Mouse (Mus musculus) T-helper 1 cell (primary cell): ENCODE data around the gene Ofd1.

Experiments used
- in situ Hi-C: fragments of 300-600 bp; cut with MboI, MseI; formaldehyde crosslinking; loops from one replicate; pipeline ENCODE4 v1.15.1; 2025; ENCODE audit warnings: high pct_unique_total_duplicates

Gene Ofd1

DNA sequence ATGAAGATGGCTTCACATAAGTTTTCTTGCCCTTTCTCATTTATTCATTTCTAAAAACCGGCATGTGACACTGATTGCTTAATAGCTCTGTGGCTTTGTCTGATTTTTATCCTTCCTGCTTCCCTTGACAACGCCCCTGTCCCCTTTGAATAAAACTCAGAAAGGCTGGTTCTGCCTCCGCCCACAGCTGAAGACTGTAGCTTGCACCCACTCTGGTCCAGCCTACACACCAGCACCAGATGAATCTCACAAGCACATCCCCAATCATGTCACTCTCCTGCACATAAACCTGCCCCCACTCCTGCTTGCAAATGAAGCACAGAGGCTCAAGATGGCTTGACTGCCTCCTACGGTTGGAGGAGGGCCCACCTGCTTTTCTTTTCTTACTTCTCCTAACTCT, 80.0 kb downstream of the Ofd1 start:
- in situ Hi-C loops, result loop anchor here (10.0 kb wide), 1 partner anchor 1816 kb away; no protein-coding TSS in a partner anchor

DNA sequence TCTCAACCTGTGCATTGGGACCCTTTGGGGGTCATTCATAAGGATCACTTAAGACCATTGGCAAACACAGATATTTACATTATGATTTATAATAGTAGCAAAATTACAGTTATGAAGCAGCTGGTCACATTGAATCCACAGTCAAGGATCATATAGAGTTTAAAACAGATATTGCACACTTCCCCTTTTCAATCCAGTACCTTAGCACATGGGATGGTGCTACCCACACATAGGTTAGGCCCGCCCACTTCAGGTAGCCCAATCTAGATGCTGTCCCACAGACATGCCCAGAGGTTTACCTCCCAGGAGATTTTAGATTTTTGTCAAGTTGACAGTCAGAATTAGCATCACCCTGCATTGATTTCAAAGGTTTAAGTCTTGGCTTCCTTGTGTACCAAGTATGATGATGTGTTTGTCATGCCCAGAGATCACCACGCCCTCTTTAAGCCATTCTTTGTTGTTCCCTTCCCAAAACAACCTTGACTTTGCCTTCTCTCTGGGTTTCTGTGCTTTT, 80.5 kb downstream of the Ofd1 start:
- in situ Hi-C loops, result loop anchor here (10.0 kb wide), 1 partner anchor 1815 kb away; no protein-coding TSS in a partner anchor

DNA sequence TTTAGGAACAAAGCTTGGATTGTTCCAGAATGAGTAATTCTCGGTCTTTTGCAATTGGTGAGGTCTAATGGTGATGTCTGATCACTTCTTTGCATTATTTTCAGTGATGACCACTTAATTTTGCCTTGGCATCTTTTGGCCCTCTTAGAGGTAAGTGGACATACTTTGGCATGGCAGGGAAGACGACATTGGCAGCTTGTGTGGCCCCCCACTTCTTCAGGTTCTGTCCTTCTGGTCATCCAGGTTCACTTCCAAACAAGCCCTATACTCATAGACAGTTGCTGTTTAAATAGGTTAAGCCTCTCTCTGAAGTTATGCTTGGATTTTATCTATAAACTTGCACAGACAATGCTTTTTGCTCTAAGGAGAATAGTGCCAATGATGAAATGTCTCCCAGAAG, 81.5 kb downstream of the Ofd1 start:
- in situ Hi-C loops, result no loop called here

DNA sequence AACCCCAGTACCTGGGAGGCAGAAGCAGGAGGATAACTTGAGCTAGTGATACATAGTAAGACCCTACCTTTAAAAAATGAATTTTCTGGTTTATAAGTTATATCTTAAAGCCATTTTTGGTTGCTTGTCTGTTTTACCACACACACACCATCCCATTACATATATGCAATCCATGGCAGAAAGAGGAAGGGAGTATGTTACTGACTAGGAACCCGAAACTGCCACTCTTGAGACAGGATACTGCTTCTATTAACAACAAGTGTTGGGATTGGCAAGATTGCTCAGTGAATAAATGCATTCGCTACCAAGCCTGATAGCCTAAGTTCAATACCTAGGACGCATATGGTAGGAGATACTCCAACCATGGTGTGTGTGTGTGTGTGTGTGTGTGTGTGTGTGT, 84.2 kb downstream of the Ofd1 start:
- in situ Hi-C loops, result no loop called here

DNA sequence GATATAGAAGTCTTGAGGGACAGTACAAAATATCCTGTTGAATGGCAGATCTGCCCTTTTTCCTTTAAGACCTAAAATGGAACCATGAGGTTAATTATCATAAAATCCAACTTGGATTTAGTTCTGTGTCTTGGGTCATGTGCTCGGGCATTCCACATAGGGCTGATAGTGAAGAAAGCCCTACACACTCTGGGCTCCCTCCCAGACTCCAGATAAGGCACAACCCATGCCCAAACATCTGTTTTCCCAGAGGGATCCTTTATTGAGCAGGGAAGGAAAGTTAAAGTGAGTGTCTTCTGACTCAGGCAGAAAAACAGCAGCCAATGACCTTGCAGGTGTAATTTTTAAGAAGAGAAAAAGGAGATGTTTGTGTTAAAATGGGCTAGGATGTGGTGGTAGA, 85.6 kb downstream of the Ofd1 start:
- in situ Hi-C loops, result no loop called here

DNA sequence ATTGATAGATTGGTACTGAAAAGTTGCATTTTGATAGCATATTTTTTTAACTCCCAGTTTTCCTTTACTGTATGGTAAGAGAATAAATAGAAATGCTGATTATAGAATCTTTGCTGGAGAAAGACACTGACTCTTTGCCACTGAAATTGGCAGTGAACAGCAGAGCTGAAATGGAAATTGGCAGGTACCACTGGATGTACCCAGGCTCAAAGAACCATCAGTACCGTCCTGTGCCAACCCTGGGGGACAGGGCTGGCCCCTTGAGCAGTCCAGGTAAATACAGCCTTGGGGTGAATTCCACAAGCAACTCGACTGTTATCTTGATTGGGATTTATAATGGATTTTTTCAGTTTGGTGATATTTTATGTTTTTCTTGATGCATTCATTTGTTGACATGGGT, 87.1 kb downstream of the Ofd1 start:
- in situ Hi-C loops, result no loop called here

DNA sequence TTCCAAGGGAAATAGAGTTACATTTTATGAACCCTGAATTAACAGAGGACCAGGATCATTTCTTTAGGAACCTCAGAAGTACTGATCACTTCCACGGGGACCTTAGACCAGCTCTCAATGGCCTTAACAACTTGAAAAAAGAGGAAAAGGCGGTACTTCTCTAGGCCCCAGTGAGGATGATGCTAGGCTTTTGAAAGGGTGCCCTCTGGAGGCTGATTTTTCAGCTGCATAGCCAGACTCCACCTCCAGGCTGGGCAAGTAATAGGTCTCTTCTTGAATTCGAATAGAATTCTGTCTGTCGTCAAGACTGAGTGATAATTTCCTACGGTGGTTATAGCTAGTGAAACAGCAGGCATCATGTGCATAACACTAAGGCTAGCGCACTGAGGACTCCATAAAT, 88.7 kb downstream of the Ofd1 start:
- in situ Hi-C loops, result no loop called here

DNA sequence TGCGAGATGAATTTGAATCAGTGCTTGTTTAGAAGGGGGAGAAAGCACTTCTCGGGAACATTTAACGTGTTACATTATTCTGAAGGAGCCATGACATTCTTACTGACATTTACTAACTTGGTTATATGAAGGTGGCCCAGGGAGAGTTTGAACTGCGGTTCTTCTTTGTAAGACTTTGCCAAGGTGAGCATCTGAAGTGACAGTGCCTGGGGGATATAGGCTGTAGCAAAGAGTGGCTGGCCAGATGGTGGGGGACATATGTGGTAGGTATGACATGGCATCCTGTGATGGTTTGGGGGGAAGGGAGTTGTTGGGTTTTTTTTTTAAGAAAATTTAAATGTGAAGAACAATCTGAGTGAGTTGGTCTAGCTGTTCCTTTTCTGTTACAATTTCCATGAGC, 91.9 kb downstream of the Ofd1 start:
- in situ Hi-C loops, result no loop called here

DNA sequence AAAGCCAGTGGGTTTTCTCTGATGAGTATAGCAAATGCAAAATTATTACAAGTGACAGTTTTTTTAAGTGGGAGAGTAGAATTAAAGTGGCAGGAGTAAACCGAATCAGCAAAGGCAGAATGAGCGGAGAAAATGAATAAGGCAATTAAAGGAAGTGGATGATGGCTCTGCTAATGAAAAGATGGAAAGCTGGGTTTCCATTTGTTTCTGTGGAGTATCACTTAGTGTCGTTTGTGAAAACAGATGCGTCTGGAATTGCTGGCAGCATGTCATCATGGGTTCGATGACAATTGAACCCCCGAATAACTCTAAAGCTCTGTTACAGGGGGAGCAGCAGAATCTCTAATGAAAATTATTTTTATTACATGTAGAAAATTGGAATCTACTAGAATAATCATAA, 92.4 kb downstream of the Ofd1 start:
- in situ Hi-C loops, result no loop called here

DNA sequence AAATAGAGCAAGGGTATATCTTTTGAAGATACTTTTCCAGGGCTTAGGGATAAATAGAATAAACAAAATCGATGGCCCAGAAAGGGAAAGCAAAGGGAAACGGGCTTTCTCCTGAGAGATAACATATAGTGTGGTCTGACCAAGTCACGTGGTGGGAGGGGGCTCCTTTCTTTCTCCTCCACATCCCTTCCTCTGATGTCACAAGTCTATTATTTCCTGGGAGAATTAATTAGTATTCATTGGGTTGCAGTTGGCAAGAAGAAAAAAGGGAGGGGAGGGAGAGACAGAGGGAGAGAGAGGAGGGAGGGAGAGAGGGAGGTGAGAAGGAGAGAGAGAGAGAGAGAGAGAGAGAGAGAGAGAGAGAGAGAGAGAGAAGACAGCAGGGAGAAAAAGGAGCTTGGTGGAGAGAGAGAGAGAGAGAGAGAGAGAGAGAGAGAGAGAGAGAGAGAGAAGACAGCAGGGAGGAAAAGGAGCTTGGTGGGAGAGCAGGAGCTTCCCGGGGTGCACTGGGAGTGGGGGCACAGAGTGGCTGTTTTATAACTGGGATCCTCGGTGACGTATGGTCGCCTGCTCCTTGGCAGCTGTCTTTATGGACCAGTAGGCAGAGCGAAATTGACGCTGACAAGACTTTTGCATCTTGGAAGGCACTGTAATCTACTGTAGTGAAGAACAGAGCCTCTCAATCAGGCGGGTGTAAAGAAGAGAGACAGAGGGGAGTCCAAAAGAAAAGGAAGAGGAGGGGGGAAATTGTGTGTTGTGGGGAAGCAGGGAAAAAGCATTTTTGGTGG, 96.1 kb downstream of the Ofd1 start:
- in situ Hi-C loops, result no loop called here

DNA sequence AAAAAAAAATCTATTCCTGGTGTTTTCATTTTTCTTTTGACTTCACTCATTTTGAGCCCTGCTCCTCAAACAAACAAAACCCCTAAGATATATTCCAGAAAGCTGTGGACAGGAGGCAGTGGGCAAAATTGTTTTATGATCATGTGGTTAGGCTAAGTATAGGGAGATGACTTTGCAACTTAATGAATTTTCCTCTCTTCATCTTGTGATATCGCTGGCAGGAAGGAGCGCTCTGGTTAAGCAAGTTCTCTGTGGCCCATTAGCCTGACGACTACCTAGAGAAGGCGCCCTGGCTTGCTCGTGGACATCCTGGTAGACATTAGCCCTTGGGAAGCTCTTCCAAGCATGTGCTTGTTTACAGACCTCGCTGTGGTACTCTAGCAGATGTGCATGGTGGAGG, 98.7 kb downstream of the Ofd1 start:
- in situ Hi-C loops, result no loop called here
